Comparison of ENCODE assay signal across 8 mouse cellular contexts in the genomic region with DNA sequence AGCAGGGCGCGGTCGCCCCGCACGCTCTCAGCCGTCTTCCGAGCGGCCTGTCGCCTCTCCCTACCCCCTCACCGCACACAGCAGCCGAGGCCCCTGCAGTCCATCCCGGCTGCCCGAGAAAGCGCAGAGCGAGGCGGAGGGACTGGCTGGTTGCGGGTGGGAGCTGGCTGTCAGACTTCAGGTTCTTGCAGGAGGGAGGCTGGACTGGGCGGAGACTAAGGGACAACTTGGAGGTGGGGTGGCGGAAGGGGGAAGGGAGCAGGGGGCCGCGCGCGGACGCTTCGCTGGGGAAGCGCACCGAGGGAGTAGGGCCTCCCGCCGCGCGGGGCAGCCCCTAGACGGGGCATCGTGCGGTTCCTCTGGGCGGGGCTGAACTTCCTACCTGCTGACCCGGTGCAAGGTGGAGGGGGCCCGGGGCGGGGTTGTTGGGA. TPM values are rescaled to one million over a fixed set of nuclear protein-coding genes. Genes with fewer than 3 reads are reported as not detected.
DNase-seq lines count a peak whose midpoint lies in the region.

No protein-coding gene starts in this region.

- no peaks in the 10 kb centered on the region for H3K9me3 ChIP-seq in forebrain, embryonic 10.5 days

- peak; percentile 73 for DNase-seq in MN1 (ENCODE audit: low spot score)
- DNase-seq in c-Kit-negative CD71-positive TER-119-positive erythroid progenitor cells, embryonic 14.5 days (ENCODE audit: low read depth, low spot score) = peak; percentile 44
- peak; percentile 79 for DNase-seq in forebrain, embryonic 10.5 days (ENCODE audit: extremely low spot score, low spot score)
- DNase-seq in heart, postnatal 10 days = peak; percentile 82 to 83
- DNase-seq in layer of hippocampus, postnatal 14 days (ENCODE audit: low spot score in 2 of 2) = peak; percentile 54 to 76
- peak; percentile 82 to 85 for DNase-seq in lung, postnatal 4 days
- peak; percentile 42 for DNase-seq in retina, postnatal 7 days (ENCODE audit: low read depth, low spot score)
- peak; percentile 65 for DNase-seq in urinary bladder, postnatal 14 days (ENCODE audit: low spot score)

- intact Hi-C loops in heart, postnatal 10 days (cut with DNase I) = no loop called here

- peaks cover 28% of the 10 kb centered on the region for H3K36me3 ChIP-seq in forebrain, embryonic 10.5 days (replicated peaks)

- peaks cover 28% of the 10 kb centered on the region for H3K4me1 ChIP-seq in forebrain, embryonic 10.5 days

- peak overlapping the region; percentile 88 for H3K4me3 ChIP-seq in forebrain, embryonic 10.5 days

- peak overlapping the region; percentile 98 for H3K27ac ChIP-seq in forebrain, embryonic 10.5 days

- under 1% methylated on average over 38 of the region's 38 CpGs for WGBS in forebrain, embryonic 10.5 days

- no peaks in the 10 kb centered on the region for H3K27me3 ChIP-seq in forebrain, embryonic 10.5 days (ENCODE audit: poor library complexity, severe bottlenecking)

RNA-seq across cellular contexts. Expression of gene Csnk2a1, which starts 0.4 kb away (rescaled TPM):
- polyA plus RNA-seq in forebrain, embryonic 10.5 days (2016; fragmentation: Nextera tagmentation; extraction: Ambion mirVana) = 77.6 and 91.0 TPM in 2 replicates
- 100 to 1,000 TPM; 106 to 107 TPM for total RNA-seq in heart, postnatal 10 days (2021)
- 100 to 1,000 TPM; 107 to 112 TPM for total RNA-seq in layer of hippocampus, postnatal 14 days (2021)

Comparison
In these comparisons a context has a peak if more than half of its experiments do, and no peak if none do; other contexts are left out.
1. Peak in every context shown above with its lines: DNase-seq, H3K4me3 ChIP-seq and H3K27ac ChIP-seq.